Mouse (Mus musculus) limb, embryonic 11.5 days (tissue): Measurements from ENCODE around the gene Fbrs. TPM values are rescaled to one million over a fixed set of nuclear protein-coding genes. Genes with fewer than 3 reads are reported as not detected.
"Not testable (repeated sequence)": the region's sequence is repeated elsewhere in the genome, so short reads cannot be mapped to it uniquely, and the experiment has no call there.

ENCODE experiments used
- ATAC-seq: fragments of 200-750 bp; cut with Nextera tagmentation; 2 replicates; pipeline ENCODE4 v1.8.0; 2017; ENCODE audit warnings: low read depth; ENCODE audit not compliant: insufficient number of reproducible peaks, low FRiP score, low TSS enrichment
- DNase-seq: peaks from one replicate; pipeline ENCODE4 v3.0.0-alpha.2; 2015; ENCODE audit warnings: low spot score
- H3K27ac ChIP-seq: fragments of 300-500 bp; sonication (generic); replicated peaks from 2 replicates; pipeline ENCODE4 v1.5.1; 2014; ENCODE audit warnings: low read depth, mild to moderate bottlenecking, low read length
- H3K27me3 ChIP-seq: fragments of 300-500 bp; sonication (generic); 2 replicates; pipeline ENCODE4 v1.6.1; 2014; ENCODE audit warnings: mild to moderate bottlenecking, low read length, mixed read lengths; ENCODE audit not compliant: control insufficient read depth, insufficient read depth
- H3K36me3 ChIP-seq: fragments of 300-500 bp; sonication (generic); 2 replicates; pipeline ENCODE4 v1.6.1; 2014; ENCODE audit warnings: mild to moderate bottlenecking, low read length, moderate library complexity, mixed read lengths; ENCODE audit not compliant: control insufficient read depth, insufficient read depth
- H3K4me1 ChIP-seq: fragments of 300-500 bp; sonication (generic); 2 replicates; pipeline ENCODE4 v1.6.1; 2014; ENCODE audit warnings: low read length, mixed read lengths; ENCODE audit not compliant: control insufficient read depth, insufficient read depth
- H3K4me2 ChIP-seq: fragments of 300-500 bp; sonication (generic); 2 replicates; pipeline ENCODE4 v1.6.1; 2014; ENCODE audit warnings: low read depth, mild to moderate bottlenecking, moderate library complexity; ENCODE audit not compliant: severe bottlenecking
- H3K4me3 ChIP-seq: fragments of 300-500 bp; sonication (generic); 2 replicates; pipeline ENCODE4 v1.5.1; 2014; ENCODE audit warnings: low read depth, low read length
- H3K9ac ChIP-seq: fragments of 300-500 bp; sonication (generic); 2 replicates; pipeline ENCODE4 v1.6.1; 2014; ENCODE audit warnings: mild to moderate bottlenecking, low read length
- H3K9me3 ChIP-seq: fragments of 300-500 bp; sonication (generic); 2 replicates; pipeline ENCODE4 v1.6.1; 2016; ENCODE audit warnings: low read length; ENCODE audit not compliant: control insufficient read depth
- WGBS: fragments of 180-500 bp; shearing (Covaris S2); extraction: QIAGEN DNeasy Blood & Tissue Kit; methylation state at CpG from one replicate; pipeline ENCODE4 v1.1.7; 2014; 5-methylcytosine and 5-hydroxymethylcytosine counted together
- polyA plus RNA-seq: library from polyadenylated mRNA; unstranded; fragments of >200 nt; fragmentation: Nextera tagmentation; extraction: Ambion mirVana; gene quantifications from 2 replicates; pipeline ENCODE4 v1.2.1, GENCODE M21; 2014

Gene Fbrs
- polyA plus RNA-seq, 1 experiment from 2014 or later: 13.2 TPM

DNA sequence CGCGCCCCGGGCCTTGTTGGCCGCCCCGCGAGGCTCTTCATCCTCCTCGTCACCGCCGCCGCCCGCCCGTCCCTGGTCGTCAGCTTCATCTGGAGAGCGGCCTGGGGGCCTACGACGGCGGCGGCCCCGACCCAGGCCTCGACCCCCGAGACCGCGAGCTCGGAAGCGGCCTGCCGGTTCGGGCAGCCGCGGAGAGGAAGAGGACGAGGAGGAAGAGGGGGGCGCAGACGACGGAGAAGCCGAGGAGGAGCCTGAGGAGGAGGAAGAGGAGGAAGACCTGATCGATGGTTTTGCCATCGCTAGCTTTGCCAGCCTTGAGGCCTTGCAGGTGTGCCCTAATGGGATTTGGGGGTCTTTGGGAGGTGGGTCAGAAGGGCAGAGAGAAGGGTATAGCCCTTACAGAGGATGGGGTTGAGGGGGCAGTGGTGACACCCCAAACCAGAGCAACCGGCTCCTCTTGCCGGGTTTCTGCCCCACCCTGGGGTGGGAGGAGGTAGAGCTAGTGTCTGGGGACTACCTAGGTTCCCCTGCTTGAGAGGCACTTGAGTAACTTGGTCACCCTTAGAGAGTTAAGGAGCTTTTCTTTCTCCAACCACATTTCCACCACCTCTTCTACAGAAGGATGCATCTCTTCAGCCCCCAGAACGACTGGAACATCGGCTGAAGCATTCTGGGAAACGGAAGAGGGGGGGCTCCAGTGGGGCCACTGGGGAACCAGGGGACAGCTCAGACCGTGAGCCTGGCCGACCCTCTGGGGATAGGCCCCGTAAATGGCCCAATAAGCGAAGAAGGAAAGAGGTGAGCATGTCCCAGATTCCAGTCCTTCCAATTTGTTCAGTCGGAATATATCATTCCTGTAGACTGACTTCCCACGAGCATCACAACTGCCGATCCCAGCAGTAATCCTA lies 573 bp downstream of the Fbrs start:
- Histone ChIP-seq H3K9ac (peak overlapping the region; percentile 90), H3K4me2 (peak overlapping the region; percentile 98), H3K27ac (peak overlapping the region; percentile 92), H3K4me1 (peaks cover 19% of the 10 kb centered on the region), H3K4me3 (peak overlapping the region; percentile 99), H3K27me3 (no peaks in the 10 kb centered on the region), H3K36me3 (peaks cover 26% of the 10 kb centered on the region), H3K9me3 (no peaks in the 10 kb centered on the region)
- no peak for ATAC-seq
- 6% methylated on average over 47 of the region's 48 CpGs for WGBS
- DNase-seq: no peak

DNA sequence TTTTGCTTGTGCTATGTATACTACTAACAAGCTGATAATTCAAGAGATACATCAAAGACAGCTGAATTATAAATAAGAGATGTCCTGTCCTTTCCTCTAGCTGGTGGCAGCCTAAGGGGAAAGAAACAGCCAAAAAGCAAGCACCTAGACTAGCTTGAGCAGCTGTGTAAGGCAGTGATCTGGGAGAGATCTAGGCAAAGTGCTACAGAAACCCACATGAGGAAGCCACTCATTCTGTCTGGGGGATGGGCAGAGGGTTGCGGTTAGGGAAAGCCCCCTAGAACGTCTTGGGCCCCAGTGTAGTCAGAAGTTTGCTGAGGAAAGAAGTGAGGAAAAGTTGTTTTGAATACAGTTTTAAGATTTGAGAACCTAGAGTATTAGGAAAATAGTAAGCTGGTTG lies 1.3 kb downstream of the Fbrs start:
- no peak overlapping the region for H3K27ac ChIP-seq
- no peak overlapping the region; the same call in 1 of the 2 replicates for H3K9ac ChIP-seq
- ATAC-seq (no peak), DNase-seq (no peak)
- WGBS: 74% methylated on average over 2 of the region's 2 CpGs
- H3K4me3 ChIP-seq: peak overlapping the region; percentile 99
- peaks cover 19% of the 10 kb centered on the region for H3K4me1 ChIP-seq
- peak overlapping the region; percentile 98 for H3K4me2 ChIP-seq
- no peaks in the 10 kb centered on the region for H3K27me3 ChIP-seq
- H3K36me3 ChIP-seq: peaks cover 25% of the 10 kb centered on the region
- H3K9me3 ChIP-seq: no peaks in the 10 kb centered on the region

GRCm38 (mm10) chr7:127485416-127485815 lies 6.4 kb downstream of the Fbrs start:
- H3K4me1 ChIP-seq: peaks cover 5% of the 10 kb centered on the region
- WGBS: 97% methylated on average over 5 of the region's 5 CpGs
- DNase-seq (no peak), ATAC-seq (no peak)
- no peak overlapping the region for H3K27ac ChIP-seq
- no peak overlapping the region for H3K9ac ChIP-seq
- H3K4me3 ChIP-seq: no peak overlapping the region
- no peaks in the 10 kb centered on the region for H3K27me3 ChIP-seq
- no peaks in the 10 kb centered on the region for H3K9me3 ChIP-seq
- H3K36me3 ChIP-seq: peaks cover 41% of the 10 kb centered on the region
- no peak overlapping the region for H3K4me2 ChIP-seq

DNA sequence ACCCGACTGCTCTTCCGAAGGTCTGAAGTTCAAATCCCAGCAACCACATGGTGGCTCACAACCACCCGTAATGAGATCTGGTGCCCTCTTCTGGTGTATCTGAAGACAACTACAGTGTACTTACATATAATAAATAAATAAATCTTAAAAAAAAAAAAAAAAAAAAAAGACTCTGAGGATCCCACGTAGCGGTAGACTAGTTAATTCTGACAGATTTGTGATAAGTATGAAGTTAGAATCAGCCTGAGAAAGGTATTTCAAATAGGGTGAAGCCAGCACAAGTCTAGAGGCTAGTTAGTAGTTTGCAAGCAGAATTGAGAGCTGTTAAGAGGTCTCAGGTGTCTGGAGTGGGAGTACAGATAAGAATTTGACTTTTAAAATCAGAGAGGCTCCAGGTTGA lies 9.4 kb downstream of the Fbrs start:
- H3K4me1 ChIP-seq, H3K9me3 ChIP-seq, H3K4me2 ChIP-seq, DNase-seq, H3K9ac ChIP-seq, ATAC-seq, H3K27me3 ChIP-seq, H3K4me3 ChIP-seq, H3K27ac ChIP-seq: not testable (repeated sequence)
- WGBS: 90% methylated on average over 4 of the region's 5 CpGs
- H3K36me3 ChIP-seq: peaks cover 42% of the 10 kb centered on the region

DNA sequence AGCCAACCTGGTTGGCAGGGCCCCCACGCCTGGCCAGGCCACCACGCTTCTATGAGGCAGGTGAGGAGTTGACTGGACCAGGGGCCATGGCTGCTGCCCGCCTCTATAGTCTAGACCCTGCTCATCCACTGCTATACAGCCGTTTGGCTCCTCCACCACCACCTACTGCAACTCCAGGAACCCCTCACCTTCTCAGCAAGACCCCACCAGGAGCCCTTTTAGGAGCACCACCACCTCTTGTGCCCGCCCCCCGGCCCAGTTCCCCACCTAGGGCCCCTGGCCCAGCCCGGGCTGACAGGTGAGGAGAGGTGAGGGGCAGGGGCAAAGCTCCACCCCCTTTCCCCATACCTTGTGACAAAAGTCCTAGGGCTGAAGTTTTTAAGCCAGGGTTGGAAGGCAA lies 11.0 kb downstream of the Fbrs start:
- H3K4me1 ChIP-seq: no peaks in the 10 kb centered on the region
- no peak for ATAC-seq

DNA sequence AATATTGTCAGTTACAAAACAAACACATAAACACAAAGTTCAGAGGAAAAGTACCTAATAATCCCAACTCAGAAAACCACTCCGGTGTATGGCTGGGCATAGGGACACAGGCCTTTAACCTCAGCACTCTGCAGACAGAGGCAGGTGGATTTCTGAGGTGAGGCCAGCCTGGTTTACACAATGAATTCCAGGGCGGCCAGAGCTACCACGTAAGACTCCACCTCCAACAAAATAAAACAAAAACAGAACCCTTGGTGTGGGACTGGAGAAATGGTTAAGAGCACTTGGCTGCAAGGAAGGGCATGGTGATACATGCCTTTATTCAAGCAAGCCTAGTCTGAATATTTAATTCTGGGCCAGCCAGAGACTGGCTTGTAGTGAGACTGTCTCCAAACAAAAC lies 12.8 kb downstream of the Fbrs start:
- Histone ChIP-seq H3K9ac (no peak overlapping the region), H3K27me3 (no peaks in the 10 kb centered on the region), H3K4me1 (no peaks in the 10 kb centered on the region), H3K36me3 (peaks cover 28% of the 10 kb centered on the region), H3K27ac (no peak overlapping the region), H3K4me2 (no peak overlapping the region), H3K4me3 (no peak overlapping the region), H3K9me3 (no peaks in the 10 kb centered on the region)
- DNase-seq: no peak
- WGBS: 96% methylated on average over 3 of the region's 3 CpGs
- ATAC-seq: no peak

More for the DNA sequence above, 11.0 kb downstream of the Fbrs start:
- WGBS: 90% methylated on average over 7 of the region's 7 CpGs
- Histone ChIP-seq H3K4me2 (no peak overlapping the region), H3K27me3 (no peaks in the 10 kb centered on the region), H3K9me3 (no peaks in the 10 kb centered on the region), H3K9ac (no peak overlapping the region), H3K4me3 (no peak overlapping the region), H3K36me3 (peaks cover 39% of the 10 kb centered on the region), H3K27ac (no peak overlapping the region)
- DNase-seq: no peak

GRCm38 (mm10) chr7:127494648-127495047 lies 15.6 kb downstream of the Fbrs start:
- Histone ChIP-seq H3K4me3 (no peak overlapping the region), H3K4me1 (no peaks in the 10 kb centered on the region), H3K4me2 (no peak overlapping the region), H3K27me3 (no peaks in the 10 kb centered on the region), H3K36me3 (peaks cover 14% of the 10 kb centered on the region), H3K9me3 (no peaks in the 10 kb centered on the region), H3K27ac (no peak overlapping the region), H3K9ac (no peak overlapping the region)
- DNase-seq (no peak), ATAC-seq (no peak)

DNA sequence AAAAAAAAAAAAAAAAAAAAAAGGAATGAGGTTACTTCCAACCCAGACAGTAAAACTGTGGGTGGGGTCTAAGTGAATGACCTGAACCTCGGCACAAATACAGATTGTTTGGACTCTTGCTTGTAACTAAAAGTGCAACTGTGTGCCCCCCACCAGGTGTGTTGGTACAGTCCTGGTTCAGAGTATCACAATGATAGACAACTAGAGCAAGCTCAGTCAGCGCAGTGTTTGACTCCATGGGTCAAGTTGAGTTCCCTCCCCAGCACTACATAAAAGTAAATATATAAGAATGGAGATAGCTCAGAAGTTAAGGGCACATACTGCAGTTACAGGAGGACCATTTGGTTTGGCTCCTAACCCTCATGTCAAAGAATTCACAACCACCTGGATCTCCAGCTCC lies 18.4 kb downstream of the Fbrs start:
- no peak for DNase-seq
- H3K9me3 ChIP-seq: no peaks in the 10 kb centered on the region
- no peaks in the 10 kb centered on the region for H3K4me1 ChIP-seq
- H3K4me3 ChIP-seq: no peak overlapping the region
- no peak overlapping the region for H3K9ac ChIP-seq
- no peaks in the 10 kb centered on the region for H3K36me3 ChIP-seq
- no peaks in the 10 kb centered on the region for H3K27me3 ChIP-seq
- no peak for ATAC-seq
- 84% methylated on average over 2 of the region's 2 CpGs for WGBS
- no peak overlapping the region for H3K27ac ChIP-seq
- no peak overlapping the region for H3K4me2 ChIP-seq
